Mouse (Mus musculus): ENCODE results near the gene Bptf.

- no peak for TF ChIP-seq POLR2A (IDR thresholded peaks at IDR 0.05; ENCODE audit: low read depth, low read length)
- TF ChIP-seq CTCF (IDR thresholded peaks at IDR 0.05; ENCODE audit: borderline replicate concordance, insufficient read depth, low read length) = no peak
Measured at GRCm38 (mm10) chr11:107043361-107043760, 88.6 kb downstream of the Bptf start.
